In genomic region chr12:84201222-84201621, GRCm38 (mm10) we compare ENCODE assay signal across 18 mouse cellular contexts. TPM values are rescaled to one million over a fixed set of nuclear protein-coding genes. Genes with fewer than 3 reads are reported as not detected.
DNase-seq lines count a peak whose midpoint lies in the region; ATAC-seq and TF ChIP-seq lines count a peak whose summit lies in the region.
"Had no signal": no experiment of that assay in that cellular context is flagged by ENCODE, and none has a peak within 500 bp of the region (broad histone marks: within the 10 kb centered on the region; RNA-seq: fewer than 3 reads in every experiment).

No protein-coding gene starts in this region.

- WGBS in embryonic facial prominence, embryonic 12.5 days = 88% methylated on average over 4 of the region's 4 CpGs
- WGBS in embryonic facial prominence, embryonic 10.5 days = 93% methylated on average over 4 of the region's 4 CpGs
- WGBS in lung, postnatal 0 days = 50% methylated on average over 4 of the region's 4 CpGs
- WGBS in limb, embryonic 10.5 days = 92% methylated on average over 4 of the region's 4 CpGs
- 84% methylated on average over 4 of the region's 4 CpGs for WGBS in stomach, embryonic 15.5 days

- no peak overlapping the region for H3K4me3 ChIP-seq in embryonic facial prominence, embryonic 12.5 days
- no peak overlapping the region for H3K4me3 ChIP-seq in embryonic facial prominence, embryonic 10.5 days
- H3K4me3 ChIP-seq in lung, postnatal 0 days (ENCODE audit: low read depth, low read length) = no peak overlapping the region
- H3K4me3 ChIP-seq in limb, embryonic 10.5 days = no peak overlapping the region
- no peak overlapping the region for H3K4me3 ChIP-seq in stomach, embryonic 15.5 days (replicated peaks)
- H3K4me3 ChIP-seq: forebrain, embryonic 10.5 days; intestine, embryonic 15.5 days; layer of hippocampus, adult 2 months; neural tube, embryonic 13.5 days had no signal

- ATAC-seq in embryonic facial prominence, embryonic 12.5 days (ENCODE audit: insufficient number of reproducible peaks, insufficient read depth, low FRiP score, low TSS enrichment) = no peak
- no peak for ATAC-seq in lung, postnatal 0 days
- no peak for ATAC-seq in stomach, embryonic 15.5 days (ENCODE audit: insufficient read depth, low FRiP score, low read depth)
- ATAC-seq: intestine, embryonic 15.5 days had no signal

- no peak for TF ChIP-seq EP300 in lung, postnatal 0 days (IDR thresholded peaks at IDR 0.05)

- peak overlapping the region; percentile 21; the same call in 1 of the 2 replicates for H3K9ac ChIP-seq in embryonic facial prominence, embryonic 12.5 days
- no peak overlapping the region for H3K9ac ChIP-seq in lung, postnatal 0 days (replicated peaks; ENCODE audit: low read depth)
- no peak overlapping the region for H3K9ac ChIP-seq in stomach, embryonic 15.5 days
- H3K9ac ChIP-seq: hindbrain, embryonic 14.5 days; intestine, embryonic 15.5 days; neural tube, embryonic 13.5 days had no signal

- H3K27ac ChIP-seq in embryonic facial prominence, embryonic 12.5 days = no peak overlapping the region
- H3K27ac ChIP-seq in embryonic facial prominence, embryonic 10.5 days (replicated peaks) = no peak overlapping the region
- peak overlapping the region; percentile 72 for H3K27ac ChIP-seq in lung, postnatal 0 days (ENCODE audit: low read length)
- H3K27ac ChIP-seq in limb, embryonic 10.5 days = 0 out of 2 replicates have a peak overlapping the region, but pooled peaks have one; percentile 39
- peak overlapping the region; percentile 83 for H3K27ac ChIP-seq in stomach, embryonic 15.5 days
- H3K27ac ChIP-seq: forebrain, embryonic 10.5 days; hindbrain, embryonic 14.5 days; intestine, embryonic 15.5 days; layer of hippocampus, adult 2 months; neural tube, embryonic 13.5 days had no signal

- TF ChIP-seq CTCF in lung, postnatal 0 days (IDR thresholded peaks at IDR 0.05) = no peak

- H3K36me3 ChIP-seq in embryonic facial prominence, embryonic 12.5 days = no peaks in the 10 kb centered on the region
- H3K36me3 ChIP-seq in embryonic facial prominence, embryonic 10.5 days (replicated peaks) = peaks cover 12% of the 10 kb centered on the region
- H3K36me3 ChIP-seq in lung, postnatal 0 days (ENCODE audit: insufficient read depth, low read length) = no peaks in the 10 kb centered on the region
- H3K36me3 ChIP-seq in limb, embryonic 10.5 days = no peaks in the 10 kb centered on the region; the same call in 1 of the 2 replicates
- no peaks in the 10 kb centered on the region for H3K36me3 ChIP-seq in stomach, embryonic 15.5 days
- H3K36me3 ChIP-seq: intestine, embryonic 15.5 days; neural tube, embryonic 13.5 days had no signal

- peaks cover 29% of the 10 kb centered on the region for H3K4me1 ChIP-seq in embryonic facial prominence, embryonic 12.5 days
- peaks cover 63% of the 10 kb centered on the region for H3K4me1 ChIP-seq in embryonic facial prominence, embryonic 10.5 days
- H3K4me1 ChIP-seq in lung, postnatal 0 days (ENCODE audit: insufficient read depth, low read depth, low read length) = peaks cover 15% of the 10 kb centered on the region; the same call in 1 of the 2 replicates
- peaks cover 38% of the 10 kb centered on the region for H3K4me1 ChIP-seq in limb, embryonic 10.5 days
- H3K4me1 ChIP-seq in stomach, embryonic 15.5 days = peaks cover 42% of the 10 kb centered on the region

- no peaks in the 10 kb centered on the region for H3K27me3 ChIP-seq in embryonic facial prominence, embryonic 12.5 days
- H3K27me3 ChIP-seq in embryonic facial prominence, embryonic 10.5 days (replicated peaks; ENCODE audit: low read depth, poor library complexity, severe bottlenecking) = no peaks in the 10 kb centered on the region
- H3K27me3 ChIP-seq in lung, postnatal 0 days (replicated peaks; ENCODE audit: insufficient read depth, low read length) = no peaks in the 10 kb centered on the region
- no peaks in the 10 kb centered on the region for H3K27me3 ChIP-seq in limb, embryonic 10.5 days (ENCODE audit: low read depth, poor library complexity, severe bottlenecking)
- H3K27me3 ChIP-seq in stomach, embryonic 15.5 days (replicated peaks) = no peaks in the 10 kb centered on the region
- H3K27me3 ChIP-seq: intestine, embryonic 15.5 days; neural tube, embryonic 13.5 days had no signal

- no peaks in the 10 kb centered on the region for H3K9me3 ChIP-seq in embryonic facial prominence, embryonic 12.5 days
- H3K9me3 ChIP-seq in embryonic facial prominence, embryonic 10.5 days = no peaks in the 10 kb centered on the region
- H3K9me3 ChIP-seq in lung, postnatal 0 days (ENCODE audit: low read length) = no peaks in the 10 kb centered on the region
- no peaks in the 10 kb centered on the region for H3K9me3 ChIP-seq in limb, embryonic 10.5 days (replicated peaks)
- H3K9me3 ChIP-seq in stomach, embryonic 15.5 days = no peaks in the 10 kb centered on the region
- H3K9me3 ChIP-seq: forebrain, embryonic 10.5 days; intestine, embryonic 15.5 days; neural tube, embryonic 13.5 days had no signal

- DNase-seq in embryonic facial prominence, embryonic 10.5 days (ENCODE audit: low spot score) = no peak
- DNase-seq in lung, postnatal 0 days (ENCODE audit: low spot score) = peak; percentile 61
- no peak for DNase-seq in lung, postnatal 14 days
- no peak for DNase-seq in limb, embryonic 10.5 days (ENCODE audit: low spot score)
- no peak for DNase-seq in retina, postnatal 1 day
- DNase-seq in right cerebral cortex, postnatal 10 days (ENCODE audit: low spot score in 2 of 2) = no peak
- DNase-seq: adrenal gland, postnatal 25 days; cerebellum, adult 2 months; gastrocnemius, postnatal 14 days; heart, postnatal 10 days; thymus, postnatal 25 days had no signal

- H3K4me2 ChIP-seq in embryonic facial prominence, embryonic 12.5 days (replicated peaks) = no peak overlapping the region
- no peak overlapping the region for H3K4me2 ChIP-seq in lung, postnatal 0 days (replicated peaks; ENCODE audit: low read depth, low read length)
- H3K4me2 ChIP-seq in stomach, embryonic 15.5 days = no peak overlapping the region
- H3K4me2 ChIP-seq: hindbrain, embryonic 14.5 days; neural tube, embryonic 13.5 days had no signal

RNA-seq across cellular contexts. Expression of gene Elmsan1, which starts 17.5 kb away (rescaled TPM):
- 7.9 and 9.0 TPM in 2 replicates for polyA plus RNA-seq in embryonic facial prominence, embryonic 12.5 days (2016; fragmentation: Nextera tagmentation; extraction: Ambion mirVana)
- polyA plus RNA-seq in embryonic facial prominence, embryonic 10.5 days (2016; fragmentation: Nextera tagmentation; extraction: Ambion mirVana) = 7.3 and 8.2 TPM in 2 replicates
- polyA plus RNA-seq in lung, postnatal 0 days (2015; fragmentation: Nextera tagmentation; extraction: Ambion mirVana) = 5.9 and 6.7 TPM in 2 replicates
- polyA plus RNA-seq in limb, embryonic 10.5 days (2016; fragmentation: Nextera tagmentation; extraction: Ambion mirVana) = 9.2 and 10.7 TPM in 2 replicates
- polyA plus RNA-seq in stomach, embryonic 15.5 days (2015; fragmentation: Nextera tagmentation; extraction: Ambion mirVana) = 9.9 and 10.5 TPM in 2 replicates

RNA-seq across cellular contexts. Expression of gene Pnma1, which starts 52.9 kb away (rescaled TPM):
- polyA plus RNA-seq in embryonic facial prominence, embryonic 12.5 days (2016; fragmentation: Nextera tagmentation; extraction: Ambion mirVana) = 1.4 and 1.5 TPM in 2 replicates
- 1.3 and 1.6 TPM in 2 replicates for polyA plus RNA-seq in embryonic facial prominence, embryonic 10.5 days (2016; fragmentation: Nextera tagmentation; extraction: Ambion mirVana)
- polyA plus RNA-seq in lung, postnatal 0 days (2015; fragmentation: Nextera tagmentation; extraction: Ambion mirVana) = 1.9 and 2.9 TPM in 2 replicates
- 1.2 TPM in 2 replicates for polyA plus RNA-seq in limb, embryonic 10.5 days (2016; fragmentation: Nextera tagmentation; extraction: Ambion mirVana)
- 0.76 and 0.94 TPM in 2 replicates for polyA plus RNA-seq in stomach, embryonic 15.5 days (2015; fragmentation: Nextera tagmentation; extraction: Ambion mirVana)

Comparison
In these comparisons a context has a peak if more than half of its experiments do, and no peak if none do; other contexts are left out.
1. H3K27ac ChIP-seq: peak in lung, postnatal 0 days (single experiment), limb, embryonic 10.5 days (single experiment) and stomach, embryonic 15.5 days (single experiment); none in embryonic facial prominence, embryonic 12.5 days (single experiment) and embryonic facial prominence, embryonic 10.5 days (single experiment).